In genomic region chr7:144798471-144798870, GRCm38 (mm10) we compare ENCODE assay signal across 10 mouse cellular contexts. TPM values are rescaled to one million over a fixed set of nuclear protein-coding genes. Genes with fewer than 3 reads are reported as not detected.
DNase-seq lines count a peak whose midpoint lies in the region; ATAC-seq and TF ChIP-seq lines count a peak whose summit lies in the region.
"Had no signal": no experiment of that assay in that cellular context is flagged by ENCODE, and none has a peak within 500 bp of the region (broad histone marks: within the 10 kb centered on the region; RNA-seq: fewer than 3 reads in every experiment).

No protein-coding gene starts in this region.

- peak; percentile 56 for TF ChIP-seq CTCF in liver, adult 2 months (IDR thresholded peaks at IDR 0.05; ENCODE audit: low read depth, low read length)

- 65% methylated on average over 1 of the region's 1 CpGs for WGBS in liver, adult 2 months
- 21% methylated on average over 1 of the region's 1 CpGs for WGBS in liver, embryonic 12.5 days (ENCODE audit: insufficient replicate concordance)
- 43% methylated on average over 1 of the region's 1 CpGs for WGBS in limb, embryonic 11.5 days

- H3K9me3 ChIP-seq in liver, embryonic 12.5 days (replicated peaks): no peaks in the 10 kb centered on the region
- H3K9me3 ChIP-seq in limb, embryonic 11.5 days (ENCODE audit: control insufficient read depth, low read length): no peaks in the 10 kb centered on the region
- H3K9me3 ChIP-seq: embryonic facial prominence, embryonic 15.5 days had no signal

- no peaks in the 10 kb centered on the region for H3K4me1 ChIP-seq in liver, adult 2 months (ENCODE audit: control insufficient read depth, insufficient read depth, low read length)
- H3K4me1 ChIP-seq in liver, embryonic 12.5 days: no peaks in the 10 kb centered on the region
- no peaks in the 10 kb centered on the region for H3K4me1 ChIP-seq in limb, embryonic 11.5 days (ENCODE audit: control insufficient read depth, insufficient read depth, low read length)
- H3K4me1 ChIP-seq: embryonic facial prominence, embryonic 15.5 days had no signal

- no peak overlapping the region for H3K27ac ChIP-seq in liver, adult 2 months (replicated peaks; ENCODE audit: insufficient read depth, low read depth, low read length)
- no peak overlapping the region for H3K27ac ChIP-seq in liver, embryonic 12.5 days
- no peak overlapping the region for H3K27ac ChIP-seq in limb, embryonic 11.5 days (replicated peaks; ENCODE audit: low read depth, low read length)
- H3K27ac ChIP-seq: embryonic facial prominence, embryonic 15.5 days had no signal

- H3K4me2 ChIP-seq in liver, embryonic 12.5 days: no peak overlapping the region
- no peak overlapping the region for H3K4me2 ChIP-seq in limb, embryonic 11.5 days (ENCODE audit: low read depth, severe bottlenecking)
- H3K4me2 ChIP-seq: embryonic facial prominence, embryonic 15.5 days had no signal

- no peak overlapping the region for H3K9ac ChIP-seq in liver, adult 2 months (ENCODE audit: low read depth, low read length)
- no peak overlapping the region for H3K9ac ChIP-seq in liver, embryonic 12.5 days
- H3K9ac ChIP-seq in limb, embryonic 11.5 days (ENCODE audit: low read length): no peak overlapping the region
- H3K9ac ChIP-seq: embryonic facial prominence, embryonic 15.5 days had no signal

- H3K79me2 ChIP-seq in liver, adult 2 months (ENCODE audit: control insufficient read depth, insufficient read depth, low read length): no peaks in the 10 kb centered on the region

- no peaks in the 10 kb centered on the region for H3K36me3 ChIP-seq in liver, adult 2 months (ENCODE audit: control insufficient read depth, insufficient read depth, low read length)
- no peaks in the 10 kb centered on the region for H3K36me3 ChIP-seq in liver, embryonic 12.5 days
- no peaks in the 10 kb centered on the region for H3K36me3 ChIP-seq in limb, embryonic 11.5 days (ENCODE audit: control insufficient read depth, insufficient read depth, low read length)
- H3K36me3 ChIP-seq: embryonic facial prominence, embryonic 15.5 days had no signal

- no peak for ATAC-seq in liver, embryonic 12.5 days
- ATAC-seq in hematopoietic stem cell, adult 5-6 weeks (replicated peaks in 1 of 2; ENCODE audit: insufficient read depth in 1 of 2, low FRiP score in 2 of 2, low TSS enrichment in 1 of 2, low read depth in 1 of 2, poor library complexity in 2 of 2, severe bottlenecking in 2 of 2): peak; percentile 52 to 60; a peak in 3 of 4 replicates
- no peak for ATAC-seq in limb, embryonic 11.5 days (ENCODE audit: insufficient number of reproducible peaks, low FRiP score, low TSS enrichment, low read depth)
- ATAC-seq in erythroblast, adult 5-6 weeks (replicated peaks; ENCODE audit: low FRiP score, poor library complexity, severe bottlenecking): no peak
- ATAC-seq in inflammation-experienced regulatory T-cells, adult 6 months: no peak

- no peak overlapping the region for H3K4me3 ChIP-seq in liver, adult 2 months (ENCODE audit: insufficient read depth, low read depth, low read length)
- H3K4me3 ChIP-seq in liver, embryonic 12.5 days: no peak overlapping the region
- H3K4me3 ChIP-seq in limb, embryonic 11.5 days (ENCODE audit: low read depth, low read length): no peak overlapping the region
- H3K4me3 ChIP-seq: embryonic facial prominence, embryonic 15.5 days had no signal

- H3K27me3 ChIP-seq in liver, adult 2 months (ENCODE audit: control insufficient read depth, insufficient read depth, low read length): no peaks in the 10 kb centered on the region
- peaks cover 66% of the 10 kb centered on the region for H3K27me3 ChIP-seq in liver, embryonic 12.5 days (replicated peaks)
- H3K27me3 ChIP-seq in limb, embryonic 11.5 days (ENCODE audit: control insufficient read depth, insufficient read depth, low read length): no peaks in the 10 kb centered on the region

- TF ChIP-seq POLR2A in liver, adult 2 months (IDR thresholded peaks at IDR 0.05; ENCODE audit: extremely low read depth, insufficient read depth, low read length): no peak

- DNase-seq in liver, adult 2 months (ENCODE audit: extremely low read depth, low read depth, low spot score): no peak
- peak; percentile 66 to 70 for DNase-seq in cerebellum, postnatal 10 days
- DNase-seq in limb, embryonic 11.5 days (ENCODE audit: low spot score): peak; percentile 58
- DNase-seq in right cerebral cortex, postnatal 10 days (ENCODE audit: low spot score in 2 of 2): peak; percentile 30 to 51

RNA-seq across cellular contexts. Expression of gene Fgf3, which starts 39.4 kb away (rescaled TPM):
- total RNA-seq in liver, adult 2 months (2014; rRNA removed): not detected in 2 replicates
- 0.04 TPM in 1 of 2 replicates, not detected in the other for polyA plus RNA-seq in liver, adult 2 months (2012; rRNA removed)
- polyA plus RNA-seq in liver, embryonic 12.5 days (2016; fragmentation: Nextera tagmentation; extraction: Ambion mirVana): 0.20 and 0.47 TPM in 2 replicates
- 3.8 and 6.2 TPM in 2 replicates for total RNA-seq in hematopoietic stem cell, adult 5-6 weeks (2017)
- 0.47 TPM in 1 of 2 replicates, not detected in the other for polyA plus RNA-seq in limb, embryonic 11.5 days (2014; fragmentation: Nextera tagmentation; extraction: Ambion mirVana)
- 1.7 and 2.3 TPM in 2 replicates for total RNA-seq in erythroblast, adult 5-6 weeks (2015; ENCODE audit: low replicate concordance)
- total RNA-seq in erythroblast, adult 5-6 weeks (2017; ENCODE audit: low replicate concordance): 1.0 TPM in 1 of 2 replicates, not detected in the other
- not detected for polyA plus RNA-seq in inflammation-experienced regulatory T-cells, adult 6 months (2017; shearing (Covaris generic))

RNA-seq across cellular contexts. Expression of gene Ano1, which starts 46.7 kb away (rescaled TPM):
- total RNA-seq in liver, adult 2 months (2014; rRNA removed): 1.9 and 2.4 TPM in 2 replicates
- 0.97 and 1.6 TPM in 2 replicates for polyA plus RNA-seq in liver, adult 2 months (2012; rRNA removed)
- polyA plus RNA-seq in liver, embryonic 12.5 days (2016; fragmentation: Nextera tagmentation; extraction: Ambion mirVana): 5.7 and 7.2 TPM in 2 replicates
- 0.50 TPM in 1 of 2 replicates, not detected in the other for total RNA-seq in hematopoietic stem cell, adult 5-6 weeks (2017)
- polyA plus RNA-seq in limb, embryonic 11.5 days (2014; fragmentation: Nextera tagmentation; extraction: Ambion mirVana): 1.3 and 1.4 TPM in 2 replicates
- not detected in 2 replicates for total RNA-seq in erythroblast, adult 5-6 weeks (2015; ENCODE audit: low replicate concordance)
- total RNA-seq in erythroblast, adult 5-6 weeks (2017; ENCODE audit: low replicate concordance): not detected in 2 replicates
- polyA plus RNA-seq in inflammation-experienced regulatory T-cells, adult 6 months (2017; shearing (Covaris generic)): not detected

RNA-seq across cellular contexts. Expression of gene Fgf4, which starts 48.7 kb away (rescaled TPM):
- not detected in 2 replicates for total RNA-seq in liver, adult 2 months (2014; rRNA removed)
- polyA plus RNA-seq in liver, adult 2 months (2012; rRNA removed): not detected in 2 replicates
- polyA plus RNA-seq in liver, embryonic 12.5 days (2016; fragmentation: Nextera tagmentation; extraction: Ambion mirVana): not detected in 2 replicates
- total RNA-seq in hematopoietic stem cell, adult 5-6 weeks (2017): not detected in 2 replicates
- polyA plus RNA-seq in limb, embryonic 11.5 days (2014; fragmentation: Nextera tagmentation; extraction: Ambion mirVana): 0.17 and 0.78 TPM in 2 replicates
- total RNA-seq in erythroblast, adult 5-6 weeks (2015; ENCODE audit: low replicate concordance): 1.7 TPM in 1 of 2 replicates, not detected in the other
- not detected in 2 replicates for total RNA-seq in erythroblast, adult 5-6 weeks (2017; ENCODE audit: low replicate concordance)
- not detected for polyA plus RNA-seq in inflammation-experienced regulatory T-cells, adult 6 months (2017; shearing (Covaris generic))
- polyA plus RNA-seq: liver, embryonic 16.5 days had no signal

Comparison
In these comparisons a context has a peak if more than half of its experiments do, and no peak if none do; other contexts are left out.
1. ATAC-seq: peak in hematopoietic stem cell, adult 5-6 weeks (2 of 2); none in liver, embryonic 12.5 days (single experiment), limb, embryonic 11.5 days (single experiment), erythroblast, adult 5-6 weeks (single experiment) and inflammation-experienced regulatory T-cells, adult 6 months (single experiment).